Mouse (Mus musculus) embryonic facial prominence, embryonic 15.5 days (tissue): ENCODE measurements around the gene Colec11. TPM values are rescaled to one million over a fixed set of nuclear protein-coding genes. Genes with fewer than 3 reads are reported as not detected.

ENCODE experiments used
- ATAC-seq: fragments of 200-750 bp; cut with Nextera tagmentation; 2 replicates; pipeline ENCODE4 v1.8.0; 2017; ENCODE audit warnings: low read depth, moderate TSS enrichment; ENCODE audit not compliant: insufficient number of reproducible peaks, low FRiP score, low TSS enrichment
- H3K27ac ChIP-seq: fragments of 300-500 bp; sonication (generic); replicated peaks from 2 replicates; pipeline ENCODE4 v1.5.1; 2015; ENCODE audit warnings: mild to moderate bottlenecking, inconsistent platforms
- H3K27me3 ChIP-seq: fragments of 300-500 bp; sonication (generic); 2 replicates; pipeline ENCODE4 v1.6.1; 2015; ENCODE audit warnings: inconsistent platforms
- H3K36me3 ChIP-seq: fragments of 300-500 bp; sonication (generic); 2 replicates; pipeline ENCODE4 v1.6.1; 2015; ENCODE audit warnings: mild to moderate bottlenecking, inconsistent platforms
- H3K4me1 ChIP-seq: fragments of 300-500 bp; sonication (generic); 2 replicates; pipeline ENCODE4 v1.6.1; 2015; ENCODE audit warnings: inconsistent platforms
- H3K4me2 ChIP-seq: fragments of 300-500 bp; sonication (generic); replicated peaks from 2 replicates; pipeline ENCODE4 v1.6.1; 2015; ENCODE audit warnings: mild to moderate bottlenecking, inconsistent platforms
- H3K4me3 ChIP-seq: fragments of 300-500 bp; sonication (generic); replicated peaks from 2 replicates; pipeline ENCODE4 v1.5.1; 2015; ENCODE audit warnings: mild to moderate bottlenecking, inconsistent platforms
- H3K9ac ChIP-seq: fragments of 300-500 bp; sonication (generic); 2 replicates; pipeline ENCODE4 v1.6.1; 2015; ENCODE audit warnings: inconsistent platforms
- H3K9me3 ChIP-seq: fragments of 300-500 bp; sonication (generic); replicated peaks from 2 replicates; pipeline ENCODE4 v1.6.1; 2016; ENCODE audit warnings: inconsistent platforms
- WGBS: fragments of 180-500 bp; shearing (Covaris S2); methylation state at CpG from one replicate; pipeline ENCODE4 v1.1.7; 2015; 5-methylcytosine and 5-hydroxymethylcytosine counted together
- polyA plus RNA-seq: library from polyadenylated mRNA; unstranded; fragments of >200 nt; fragmentation: Nextera tagmentation; extraction: Ambion mirVana; gene quantifications from 2 replicates; pipeline ENCODE4 v1.2.1, GENCODE M21; 2015

Gene Colec11
- polyA plus RNA-seq, 1 experiment from 2014 or later = 0.15 TPM

DNA sequence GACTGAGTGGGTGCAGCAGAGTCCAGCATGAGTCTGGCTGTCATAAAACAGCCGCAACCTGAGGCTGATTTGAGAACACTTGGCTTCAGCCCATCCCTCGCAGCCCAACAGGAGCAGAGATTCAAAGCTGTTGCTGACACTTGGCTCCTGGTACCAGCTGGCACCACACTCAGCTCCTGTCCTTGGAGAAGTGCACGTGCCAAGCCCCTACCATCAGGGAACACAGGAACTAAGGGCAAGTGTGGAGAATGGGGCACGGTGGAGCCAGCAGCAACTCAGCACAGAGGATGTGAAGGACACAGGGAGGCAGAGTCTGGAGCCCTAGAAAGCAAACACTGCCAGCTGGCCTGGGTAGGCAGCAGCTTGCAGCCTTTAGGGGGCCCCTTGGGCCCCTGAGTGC is 20.9 kb downstream of the Colec11 start:
- 0 out of 2 replicates have a peak, but pooled peaks have one; percentile 12 for ATAC-seq
- peaks cover 6% of the 10 kb centered on the region; the same call in 1 of the 2 replicates for H3K27me3 ChIP-seq
- no peak overlapping the region for H3K9ac ChIP-seq
- no peak overlapping the region for H3K27ac ChIP-seq
- H3K4me1 ChIP-seq = 0 out of 2 replicates have a peak, but pooled peaks cover 6% of the 10 kb centered on the region
- WGBS = 15% methylated on average over 4 of the region's 4 CpGs
- no peaks in the 10 kb centered on the region for H3K9me3 ChIP-seq
- H3K36me3 ChIP-seq = no peaks in the 10 kb centered on the region
- H3K4me2 ChIP-seq = no peak overlapping the region
- no peak overlapping the region for H3K4me3 ChIP-seq

- no peak for ATAC-seq
- 45% methylated on average over 2 of the region's 2 CpGs for WGBS
Observed at GRCm38 (mm10) chr12:28598526-28598991, 24.6 kb downstream of the Colec11 start.

GRCm38 (mm10) chr12:28598110-28598509 is 25.1 kb downstream of the Colec11 start:
- WGBS = 54% methylated on average over 3 of the region's 3 CpGs

More at GRCm38 (mm10) chr12:28598526-28598991, 24.6 kb downstream of the Colec11 start:
- no peak overlapping the region for H3K4me3 ChIP-seq
- no peak overlapping the region for H3K9ac ChIP-seq
- H3K27me3 ChIP-seq = peaks cover 6% of the 10 kb centered on the region; the same call in 1 of the 2 replicates
- H3K4me1 ChIP-seq = 0 out of 2 replicates have a peak, but pooled peaks cover 6% of the 10 kb centered on the region
- H3K36me3 ChIP-seq = no peaks in the 10 kb centered on the region
- no peaks in the 10 kb centered on the region for H3K9me3 ChIP-seq
- no peak overlapping the region for H3K4me2 ChIP-seq
- H3K27ac ChIP-seq = no peak overlapping the region

DNA sequence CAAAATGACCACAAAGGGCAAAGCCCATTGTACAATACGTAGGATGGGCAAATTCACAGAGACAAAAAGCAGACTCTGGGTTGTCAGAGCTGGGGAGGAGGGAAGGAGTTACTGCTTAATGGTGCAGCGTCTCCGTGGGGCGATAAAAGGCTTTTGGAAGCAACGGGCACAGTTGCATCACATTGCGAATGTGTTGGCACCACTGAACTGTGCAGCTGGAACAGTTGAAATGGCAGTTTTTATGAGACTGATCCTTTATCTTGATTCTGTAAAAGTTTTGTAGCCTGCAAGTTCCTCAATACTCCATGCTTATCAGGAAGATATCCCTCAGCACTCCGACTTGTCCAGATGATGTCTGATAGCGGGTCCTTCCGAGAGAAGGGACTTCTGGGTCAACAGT is 25.5 kb downstream of the Colec11 start:
- ATAC-seq = no peak
- no peaks in the 10 kb centered on the region for H3K36me3 ChIP-seq
- 0 out of 2 replicates have a peak, but pooled peaks cover 6% of the 10 kb centered on the region for H3K4me1 ChIP-seq
- H3K9ac ChIP-seq = no peak overlapping the region
- H3K27ac ChIP-seq = no peak overlapping the region
- H3K4me2 ChIP-seq = no peak overlapping the region
- no peak overlapping the region for H3K4me3 ChIP-seq
- no peaks in the 10 kb centered on the region for H3K9me3 ChIP-seq
- WGBS = 89% methylated on average over 9 of the region's 9 CpGs
- H3K27me3 ChIP-seq = peaks cover 6% of the 10 kb centered on the region; the same call in 1 of the 2 replicates

More at GRCm38 (mm10) chr12:28598110-28598509, 25.1 kb downstream of the Colec11 start:
- no peaks in the 10 kb centered on the region for H3K9me3 ChIP-seq
- no peaks in the 10 kb centered on the region for H3K36me3 ChIP-seq
- no peak for ATAC-seq
- H3K9ac ChIP-seq = no peak overlapping the region
- 0 out of 2 replicates have a peak, but pooled peaks cover 6% of the 10 kb centered on the region for H3K4me1 ChIP-seq
- H3K27me3 ChIP-seq = peaks cover 6% of the 10 kb centered on the region; the same call in 1 of the 2 replicates
- H3K4me3 ChIP-seq = no peak overlapping the region
- no peak overlapping the region for H3K27ac ChIP-seq
- no peak overlapping the region for H3K4me2 ChIP-seq

GRCm38 (mm10) chr12:28596851-28597250 is 26.3 kb downstream of the Colec11 start:
- H3K36me3 ChIP-seq = no peaks in the 10 kb centered on the region
- H3K4me2 ChIP-seq = no peak overlapping the region
- ATAC-seq = no peak
- no peak overlapping the region for H3K27ac ChIP-seq
- H3K27me3 ChIP-seq = peaks cover 6% of the 10 kb centered on the region; the same call in 1 of the 2 replicates
- H3K4me3 ChIP-seq = no peak overlapping the region
- no peaks in the 10 kb centered on the region for H3K9me3 ChIP-seq
- H3K9ac ChIP-seq = no peak overlapping the region
- no peaks in the 10 kb centered on the region for H3K4me1 ChIP-seq

GRCm38 (mm10) chr12:28590428-28590827 is 32.7 kb downstream of the Colec11 start:
- ATAC-seq = no peak
- H3K9ac ChIP-seq = no peak overlapping the region
- H3K4me3 ChIP-seq = no peak overlapping the region
- 52% methylated on average over 13 of the region's 13 CpGs for WGBS
- H3K9me3 ChIP-seq = no peaks in the 10 kb centered on the region
- 0 out of 2 replicates have a peak, but pooled peaks cover 2% of the 10 kb centered on the region for H3K27me3 ChIP-seq
- H3K4me2 ChIP-seq = no peak overlapping the region
- no peaks in the 10 kb centered on the region for H3K36me3 ChIP-seq
- no peak overlapping the region for H3K27ac ChIP-seq
- H3K4me1 ChIP-seq = peaks cover 6% of the 10 kb centered on the region; the same call in 1 of the 2 replicates

- peak overlapping the region; percentile 46 for H3K4me3 ChIP-seq
- H3K27me3 ChIP-seq = 0 out of 2 replicates have a peak, but pooled peaks cover 2% of the 10 kb centered on the region
- no peaks in the 10 kb centered on the region for H3K36me3 ChIP-seq
- no peak overlapping the region for H3K27ac ChIP-seq
- peaks cover 6% of the 10 kb centered on the region; the same call in 1 of the 2 replicates for H3K4me1 ChIP-seq
- ATAC-seq = peak; percentile 76
- H3K4me2 ChIP-seq = peak overlapping the region; percentile 70
- no peaks in the 10 kb centered on the region for H3K9me3 ChIP-seq
- no peak overlapping the region for H3K9ac ChIP-seq
- WGBS = 8% methylated on average over 24 of the region's 24 CpGs
Observed at GRCm38 (mm10) chr12:28589090-28589868, 33.9 kb downstream of the Colec11 start.

DNA sequence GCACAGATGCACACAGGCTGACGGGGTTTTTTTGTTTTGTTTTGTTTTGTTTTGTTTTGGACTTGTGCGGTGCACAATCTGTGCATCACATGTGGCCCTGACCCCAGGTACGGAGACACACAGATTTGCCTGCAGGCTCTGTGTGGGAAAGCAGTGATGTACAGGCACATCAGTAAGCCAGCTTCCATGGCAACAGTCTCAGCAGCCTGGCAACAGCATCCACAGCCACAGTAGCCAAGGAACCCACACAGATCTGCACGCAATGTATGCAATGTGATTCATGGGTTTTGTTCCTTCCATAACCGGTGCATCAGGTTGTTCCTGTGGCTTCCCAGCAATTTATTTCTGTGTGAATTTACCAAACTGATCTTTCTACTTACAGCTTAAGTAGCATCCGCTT is 35.2 kb downstream of the Colec11 start:
- Histone ChIP-seq H3K27me3 (0 out of 2 replicates have a peak, but pooled peaks cover 2% of the 10 kb centered on the region), H3K27ac (no peak overlapping the region), H3K4me2 (no peak overlapping the region), H3K4me3 (no peak overlapping the region), H3K36me3 (no peaks in the 10 kb centered on the region), H3K9me3 (no peaks in the 10 kb centered on the region), H3K9ac (no peak overlapping the region), H3K4me1 (peaks cover 6% of the 10 kb centered on the region; the same call in 1 of the 2 replicates)
- WGBS = 67% methylated on average over 6 of the region's 6 CpGs
- ATAC-seq = no peak

GRCm38 (mm10) chr12:28584036-28584435 is 39.1 kb downstream of the Colec11 start:
- no peak for ATAC-seq
- 0 out of 2 replicates have a peak, but pooled peaks cover 2% of the 10 kb centered on the region for H3K27me3 ChIP-seq

DNA sequence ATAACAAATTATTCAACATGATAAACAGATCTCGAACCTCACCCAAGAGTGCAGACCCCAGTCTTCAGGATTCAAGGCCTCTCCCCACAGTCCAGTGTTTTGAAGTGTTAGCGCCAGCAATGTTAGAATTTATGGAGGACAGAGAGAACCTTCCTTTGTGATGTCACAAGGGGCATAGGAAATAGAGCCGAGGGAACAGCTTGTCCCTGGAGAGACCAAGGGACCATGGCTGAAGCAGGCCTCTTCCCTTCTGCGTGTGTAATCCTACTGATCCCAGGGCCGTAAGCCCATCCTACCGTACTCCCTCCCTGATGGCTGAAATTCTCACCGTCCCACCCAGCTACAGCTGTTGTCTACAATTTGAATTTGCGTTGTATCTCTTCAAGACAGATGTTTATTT is 40.8 kb downstream of the Colec11 start, which contains the start of gene Allc:
Gene Allc, minus strand, starts transcription at position 101 of the 400 bp plus-strand sequence.
- no peak within 1 kb of the TSS for H3K27ac ChIP-seq
- no peaks in the 10 kb centered on the region for H3K36me3 ChIP-seq
- H3K27me3 ChIP-seq = no peaks in the 10 kb centered on the region
- no peak within 1 kb of the TSS for H3K9ac ChIP-seq
- no peaks in the 10 kb centered on the region for H3K4me1 ChIP-seq
- no peaks in the 10 kb centered on the region for H3K9me3 ChIP-seq
- H3K4me2 ChIP-seq = no peak within 1 kb of the TSS
- 88% methylated on average over 8 of the region's 8 CpGs for WGBS
- no peak for ATAC-seq
- H3K4me3 ChIP-seq = no peak within 1 kb of the TSS

More at GRCm38 (mm10) chr12:28584036-28584435, 39.1 kb downstream of the Colec11 start:
- Histone ChIP-seq H3K9me3 (no peaks in the 10 kb centered on the region), H3K4me1 (no peaks in the 10 kb centered on the region), H3K4me2 (no peak overlapping the region), H3K4me3 (no peak overlapping the region), H3K36me3 (no peaks in the 10 kb centered on the region), H3K9ac (no peak overlapping the region), H3K27ac (no peak overlapping the region)
- WGBS = 61% methylated on average over 3 of the region's 3 CpGs

GRCm38 (mm10) chr12:28579132-28579531 is 44.0 kb downstream of the Colec11 start:
- H3K27ac ChIP-seq = no peak overlapping the region

More at GRCm38 (mm10) chr12:28579132-28579531, 44.0 kb downstream of the Colec11 start:
- WGBS = 30% methylated on average over 4 of the region's 4 CpGs
- no peak for ATAC-seq
- no peak overlapping the region for H3K4me3 ChIP-seq
- no peak overlapping the region for H3K9ac ChIP-seq
- H3K36me3 ChIP-seq = no peaks in the 10 kb centered on the region
- no peak overlapping the region for H3K4me2 ChIP-seq
- H3K9me3 ChIP-seq = no peaks in the 10 kb centered on the region
- H3K27me3 ChIP-seq = no peaks in the 10 kb centered on the region
- no peaks in the 10 kb centered on the region for H3K4me1 ChIP-seq
